Mouse (Mus musculus): ENCODE measurements at regions not wholly inside any gene's neighbourhood (a gene's known extent, or its start where the extent isn't known, plus 50 kb on each side); places are given as distances from the start of the nearest gene placed in this dataset.

DNA sequence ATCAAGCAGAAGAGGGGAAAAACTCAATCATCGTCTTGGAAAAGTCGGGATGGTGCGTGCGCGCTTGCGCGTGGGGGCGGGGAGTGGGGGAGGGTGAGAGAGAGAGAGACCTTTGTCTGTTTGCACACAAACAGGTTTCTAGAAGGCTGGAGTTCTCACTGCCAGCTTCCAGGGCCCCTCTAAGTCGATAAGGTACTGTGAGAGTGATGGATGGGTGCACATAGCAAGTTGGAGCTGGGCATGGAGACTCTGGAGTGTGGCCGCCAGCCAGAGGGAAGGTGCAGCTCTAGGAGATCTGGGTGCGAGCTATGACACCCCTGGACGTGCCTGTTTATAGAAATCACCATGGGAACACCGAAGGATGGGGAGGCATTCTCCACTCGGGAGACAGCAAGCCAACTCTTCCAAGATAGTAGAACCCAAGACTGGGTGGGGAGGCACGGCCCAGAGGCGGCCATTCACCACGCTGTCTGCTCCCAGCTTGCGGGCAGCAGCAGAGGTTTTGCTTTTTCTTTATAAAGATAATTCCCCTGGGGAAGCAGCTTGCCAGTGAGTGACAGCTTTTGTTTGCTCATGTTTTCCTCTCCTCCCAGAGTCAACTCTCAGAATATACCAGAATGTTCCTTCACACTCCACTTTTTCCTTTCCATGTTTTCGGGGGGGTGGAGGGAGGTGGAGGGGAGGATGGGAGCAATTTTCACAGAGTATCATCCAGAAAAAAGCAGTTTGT lies 128.0 kb upstream of the Zfp703 start:
- ATAC-seq, result no peak

DNA sequence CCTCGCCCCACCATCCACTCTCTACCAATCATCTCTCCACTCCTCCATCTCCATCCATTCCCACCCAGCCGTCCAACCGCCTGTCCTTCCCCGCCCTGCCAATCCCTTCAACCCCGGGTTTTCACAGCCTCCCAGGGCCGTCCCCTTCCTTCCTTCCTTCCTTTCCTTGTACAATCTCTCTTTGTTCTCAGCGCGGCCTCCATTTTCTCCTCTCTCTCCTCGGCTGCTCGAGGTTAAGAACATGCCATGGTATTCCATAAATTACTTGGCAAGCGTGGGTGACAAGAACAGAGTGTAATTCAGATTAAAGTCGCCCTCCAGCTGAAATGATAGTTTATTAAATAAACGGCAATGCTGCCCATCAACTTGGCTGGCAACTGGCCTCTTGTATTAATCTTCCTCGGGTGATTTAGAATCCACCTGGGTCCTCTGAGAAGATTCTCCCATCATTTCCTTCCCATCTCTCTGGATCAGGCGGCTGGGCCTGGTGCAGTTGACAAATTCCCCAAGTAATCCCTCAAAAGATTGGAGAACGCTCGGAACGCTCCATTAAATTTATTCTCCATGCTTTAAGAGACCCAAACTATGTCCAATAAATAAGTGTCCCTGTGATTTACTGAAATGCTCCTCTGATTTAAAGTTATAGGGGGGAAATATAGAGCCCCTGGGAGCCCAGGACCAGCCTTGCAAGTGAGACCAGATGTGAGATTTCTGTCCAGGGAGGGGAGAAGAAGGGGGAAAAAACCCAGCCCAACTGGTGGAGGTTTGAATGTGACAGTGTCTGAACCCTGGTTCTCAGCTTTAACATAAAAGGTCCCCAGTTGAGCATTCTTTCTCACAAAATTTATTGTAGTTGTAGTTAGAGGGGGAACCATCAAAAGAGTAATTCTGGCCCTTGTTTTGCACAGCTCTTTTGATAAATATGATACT lies 125.0 kb upstream of the Zfp703 start:
- ATAC-seq, result no peak

DNA sequence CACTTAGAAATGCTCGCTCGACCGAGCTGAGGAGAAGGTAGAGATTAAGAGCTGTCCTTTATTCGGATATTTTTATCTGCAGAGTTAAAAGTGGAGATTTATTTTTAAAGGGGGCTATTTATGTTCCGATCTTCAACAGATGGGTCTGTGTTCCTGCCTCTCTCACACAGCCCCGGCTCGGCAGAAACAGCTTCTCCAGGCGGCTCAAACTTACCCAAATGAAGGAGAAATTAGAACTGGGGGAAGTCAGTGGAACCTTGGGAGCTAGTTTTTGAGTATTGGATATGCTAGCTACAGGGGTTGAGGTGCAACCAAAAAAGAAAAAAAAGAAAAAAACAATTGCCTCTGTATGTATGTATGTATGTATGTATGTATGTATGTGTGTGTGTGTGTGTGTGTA lies 124.2 kb upstream of the Zfp703 start:
- no peak for ATAC-seq

DNA sequence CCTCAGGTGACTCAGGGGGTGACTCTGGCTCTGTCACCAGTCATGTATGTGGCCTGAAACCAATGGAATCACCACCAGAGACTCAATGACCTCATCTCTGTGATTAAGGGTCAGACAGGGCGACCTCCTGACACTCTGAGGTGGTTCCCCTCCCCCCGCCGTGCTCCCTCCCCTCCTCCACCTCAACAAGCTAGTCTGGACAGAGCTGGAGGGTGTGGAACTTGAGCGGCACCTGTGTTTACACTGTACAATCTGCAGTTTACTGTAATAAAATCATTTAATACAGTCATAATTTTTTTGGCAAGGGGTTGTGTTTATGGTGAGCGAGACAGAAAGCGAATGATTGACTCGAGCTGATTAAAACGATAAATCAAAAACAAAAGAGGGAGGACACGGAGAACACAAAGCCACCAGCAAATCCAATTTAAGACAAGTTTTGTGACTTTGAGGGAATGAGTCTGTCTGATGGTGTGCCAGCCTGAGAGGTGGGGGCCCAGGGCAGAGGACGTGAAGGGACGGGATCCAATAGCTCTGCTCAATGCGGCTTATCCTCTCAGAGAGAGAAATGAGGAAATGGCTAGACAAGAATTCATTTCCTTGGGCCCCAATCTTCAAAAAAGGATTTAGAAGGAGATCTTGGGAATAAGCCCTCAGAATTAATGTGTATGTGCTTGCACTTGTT lies 122.4 kb upstream of the Zfp703 start:
- ATAC-seq, result no peak

DNA sequence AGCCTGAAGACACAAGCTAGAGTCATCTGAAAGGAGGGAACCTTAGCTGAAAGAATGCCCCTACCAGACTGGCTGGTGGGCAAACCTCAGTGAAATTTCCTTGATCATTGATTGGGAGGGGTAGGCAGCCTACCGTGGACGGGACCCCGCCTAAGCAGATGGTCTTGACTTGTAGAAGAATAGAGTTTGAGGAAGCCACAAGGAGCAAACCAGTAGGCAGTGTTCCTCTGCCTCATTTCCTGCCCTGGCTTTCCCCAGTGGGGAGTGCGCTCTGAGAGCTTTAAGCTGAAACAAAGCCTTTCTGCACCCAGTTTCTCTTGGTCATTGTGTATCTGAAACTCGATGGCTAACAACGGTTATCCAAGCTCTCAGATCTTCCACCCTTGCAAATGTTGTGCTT lies 121.9 kb upstream of the Zfp703 start:
- ATAC-seq, result no peak

DNA sequence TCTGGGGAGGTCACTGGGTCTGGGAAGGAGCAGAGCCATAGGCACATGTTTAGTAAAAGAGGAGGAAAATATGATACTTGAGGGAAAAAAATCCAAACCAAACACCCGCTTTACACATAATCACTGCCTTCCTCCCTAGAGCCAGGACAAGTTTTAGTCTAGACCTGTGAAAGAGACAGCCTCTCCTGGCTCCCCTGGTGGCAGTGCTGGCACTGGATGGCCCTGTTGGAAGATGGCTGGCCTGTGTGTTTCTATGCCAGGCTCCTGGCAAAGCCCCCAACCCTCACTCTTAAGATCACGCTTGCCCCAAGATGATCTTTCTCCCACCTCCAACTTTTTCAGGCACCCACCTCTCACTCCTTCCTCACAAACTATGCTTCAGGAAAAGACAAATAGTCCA lies 112.6 kb upstream of the Zfp703 start:
- ATAC-seq, result no peak

DNA sequence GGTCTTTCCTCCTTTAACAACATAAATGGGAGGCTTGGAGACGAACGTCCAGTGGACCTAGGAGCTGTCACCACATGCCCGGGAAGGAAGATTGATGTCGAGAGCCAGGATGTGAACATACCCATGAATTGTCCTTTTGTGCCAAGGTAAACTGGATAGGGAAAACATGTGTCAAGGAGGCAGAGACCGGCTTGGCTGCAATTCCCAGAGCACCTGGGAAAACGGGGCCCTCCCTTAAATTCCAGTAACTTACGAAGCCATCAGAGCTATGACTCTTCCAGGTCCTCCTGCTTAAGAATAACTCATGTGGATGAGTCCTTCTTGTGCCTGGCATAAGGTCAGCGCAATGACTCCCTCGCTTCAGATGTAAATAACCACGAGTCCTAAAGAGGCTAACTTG lies 112.2 kb upstream of the Zfp703 start:
- no peak for ATAC-seq

DNA sequence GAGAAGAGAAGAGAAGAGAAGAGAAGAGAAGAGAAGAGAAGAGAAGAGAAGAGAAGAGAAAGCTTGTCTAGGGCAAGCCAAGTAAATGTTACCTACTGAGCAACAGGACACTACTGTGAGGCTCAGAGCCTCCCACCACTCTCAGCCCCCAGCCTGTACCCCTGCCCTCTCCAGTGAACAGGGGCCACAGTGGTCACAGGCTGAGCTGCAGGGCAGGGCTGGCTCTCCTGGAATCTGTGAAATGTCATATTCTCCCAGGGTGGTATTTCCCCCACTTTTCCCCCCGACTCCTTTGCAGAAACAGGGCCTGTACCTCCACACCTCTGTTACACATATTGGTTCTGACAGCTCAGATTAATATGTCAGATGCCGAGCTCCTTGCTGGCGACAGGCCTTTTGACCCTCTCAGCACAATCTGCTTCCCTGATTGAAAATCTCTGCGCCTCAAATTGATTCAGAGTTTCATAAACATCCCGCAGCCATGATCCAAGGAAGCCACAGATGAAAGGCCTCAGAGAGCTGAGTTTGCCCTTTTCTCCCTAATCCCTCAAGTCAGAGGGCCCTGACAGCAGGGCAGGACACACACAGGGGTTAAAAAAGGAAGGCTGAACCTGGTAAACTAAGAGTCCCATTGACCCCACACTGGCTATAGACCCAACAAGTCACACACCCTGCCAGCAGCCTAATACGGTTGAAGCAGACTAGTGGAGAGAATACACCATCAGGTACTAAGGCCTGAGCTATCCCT lies 108.8 kb upstream of the Zfp703 start:
- ATAC-seq, result no peak

DNA sequence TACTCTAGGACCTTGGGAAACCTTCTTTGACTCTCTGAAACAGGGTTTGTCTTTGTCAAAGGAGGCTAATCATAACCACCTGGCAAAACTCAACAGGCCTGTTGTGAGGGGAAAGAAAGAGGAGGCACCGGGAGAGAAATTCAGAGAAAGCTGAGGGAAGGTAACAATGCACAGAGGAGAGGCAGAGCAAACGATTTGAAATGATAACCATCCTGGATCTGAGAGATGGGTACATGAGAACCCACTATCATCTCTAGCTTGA lies 108.3 kb upstream of the Zfp703 start:
- no peak for ATAC-seq

DNA sequence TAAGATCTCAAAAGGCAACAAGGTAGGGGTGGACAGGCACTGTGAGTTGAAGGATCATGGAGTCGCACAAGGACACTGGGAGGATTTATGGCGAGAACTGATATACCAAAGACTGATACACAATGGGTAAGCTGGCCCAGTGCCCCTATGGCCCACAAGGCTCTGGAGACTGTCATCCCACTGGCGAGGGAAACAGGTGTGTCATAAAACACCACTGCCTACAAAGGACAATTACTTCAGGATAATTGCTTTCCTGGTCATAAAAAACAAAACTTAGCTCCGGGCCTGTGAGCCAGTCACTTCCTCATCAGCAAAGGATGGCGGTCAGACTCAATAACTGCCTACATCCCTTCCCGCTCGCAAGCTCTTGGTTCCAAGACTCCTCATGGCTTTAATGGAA lies 105.3 kb upstream of the Zfp703 start:
- ATAC-seq, result no peak

DNA sequence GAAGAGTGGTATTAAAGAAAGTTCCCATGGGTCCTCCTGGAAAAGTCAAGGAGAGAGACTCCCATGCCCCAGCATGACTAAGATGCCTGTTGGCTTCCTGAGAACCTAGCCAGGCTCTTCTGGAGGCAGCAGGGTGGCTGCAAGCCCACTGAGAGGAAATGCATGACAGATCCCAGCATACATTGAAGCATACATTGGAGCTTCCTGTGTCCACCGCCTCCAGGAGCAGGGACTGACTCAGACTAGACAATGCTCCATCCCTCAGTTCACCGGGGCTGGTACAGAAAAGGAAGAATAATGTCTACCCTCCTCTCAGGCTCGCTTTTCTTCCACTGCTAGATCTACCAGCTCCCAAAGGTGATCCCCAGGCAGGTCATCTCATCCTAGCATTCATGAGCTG lies 104.7 kb upstream of the Zfp703 start:
- no peak for ATAC-seq

DNA sequence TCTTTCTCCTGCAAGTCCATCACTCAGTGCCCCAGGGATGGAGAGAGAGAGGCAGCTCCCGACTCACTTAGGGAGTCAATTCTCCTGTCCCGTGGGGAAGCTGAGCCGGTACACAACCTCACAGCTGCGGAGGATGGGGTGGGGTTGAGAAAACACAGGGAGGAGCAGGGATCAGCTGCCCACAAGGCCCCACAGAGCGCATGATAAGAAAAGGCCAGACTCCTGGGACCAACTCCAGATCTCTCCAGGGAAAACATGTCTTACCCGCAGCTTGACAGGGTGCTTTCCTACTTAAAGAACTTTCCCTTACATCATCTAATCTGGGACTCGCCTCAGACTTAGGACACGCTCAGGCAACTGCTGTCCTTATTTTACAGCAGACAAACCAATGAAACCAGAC lies 104.3 kb upstream of the Zfp703 start:
- ATAC-seq, result no peak

DNA sequence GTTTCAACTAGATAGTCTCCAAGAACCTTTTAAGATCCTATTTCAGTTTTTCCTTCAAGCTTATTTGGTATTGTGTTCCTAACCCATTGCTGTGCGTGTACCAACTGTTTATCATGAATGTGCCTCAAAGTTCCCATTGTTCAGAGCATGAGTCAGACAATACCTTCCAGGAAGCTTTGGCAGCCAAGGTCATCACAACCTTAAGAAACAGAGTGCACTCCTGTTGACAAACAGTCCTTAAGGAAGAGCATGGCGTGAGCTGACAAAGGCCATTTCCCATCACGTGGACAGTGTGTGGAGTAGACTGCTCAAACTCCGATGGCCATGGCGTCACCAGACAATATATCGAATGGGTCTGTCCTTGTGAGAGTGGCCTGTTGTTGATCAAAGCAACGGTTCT lies 96.9 kb upstream of the Zfp703 start:
- no peak for ATAC-seq

DNA sequence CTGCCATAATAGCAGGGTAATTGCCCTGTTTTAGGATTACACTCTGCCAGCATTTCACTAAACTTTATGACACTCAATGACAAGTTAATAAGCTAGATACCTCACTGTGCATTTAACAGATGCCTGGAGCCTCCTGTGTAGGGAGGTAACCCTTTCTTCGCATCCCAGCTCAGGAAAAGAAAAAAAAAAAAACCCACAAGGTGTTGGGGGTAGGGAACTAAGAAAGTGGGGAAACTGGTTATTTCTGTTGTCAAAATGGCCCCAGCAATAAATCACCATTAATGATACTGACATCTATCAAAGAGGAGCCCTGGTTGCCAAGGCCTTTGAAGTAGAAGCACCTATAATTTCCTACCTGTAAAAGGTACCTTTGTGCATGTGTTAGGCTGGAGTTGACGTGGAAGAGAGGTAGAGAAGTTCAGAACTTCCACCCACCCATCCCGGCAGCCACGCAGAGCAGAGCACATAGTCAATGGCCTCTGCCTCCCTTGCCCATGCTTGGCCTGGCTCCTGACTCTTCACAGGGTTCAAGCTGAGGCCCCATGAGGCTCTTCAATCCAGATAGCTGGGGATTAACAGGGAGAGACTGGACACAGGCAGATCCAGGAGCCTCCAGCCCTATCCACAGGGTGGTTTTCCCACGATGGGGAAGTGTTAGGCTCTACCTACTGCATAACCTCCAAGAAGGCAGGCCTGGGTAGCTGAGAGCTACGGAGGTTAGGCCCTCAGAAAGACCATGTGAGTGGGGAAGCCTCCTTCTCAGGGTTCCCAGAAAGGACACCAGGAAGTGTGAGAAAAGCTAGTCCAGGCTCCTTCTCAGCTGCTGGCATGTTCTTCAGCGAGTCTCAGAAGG lies 95.6 kb upstream of the Zfp703 start:
- no peak for ATAC-seq

DNA sequence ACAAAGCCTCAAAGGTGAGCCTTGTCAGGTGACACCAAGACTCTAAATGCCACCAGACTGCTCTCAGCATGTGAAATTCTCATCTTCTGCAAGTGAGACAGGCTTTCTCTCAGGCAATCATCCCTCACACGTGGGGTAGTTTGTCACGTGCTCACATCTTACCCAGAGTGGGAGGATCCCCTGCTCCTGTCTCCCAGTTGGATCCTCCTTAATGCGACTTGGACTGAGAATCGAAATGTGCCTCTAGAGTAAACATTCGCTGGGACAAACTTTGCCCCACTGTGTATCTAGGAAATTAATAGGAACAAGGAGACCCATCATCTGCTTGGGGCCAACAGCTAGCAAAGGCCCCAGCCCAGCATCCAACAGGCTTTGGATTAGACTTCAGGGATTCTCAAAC lies 94.5 kb upstream of the Zfp703 start:
- ATAC-seq, result no peak

DNA sequence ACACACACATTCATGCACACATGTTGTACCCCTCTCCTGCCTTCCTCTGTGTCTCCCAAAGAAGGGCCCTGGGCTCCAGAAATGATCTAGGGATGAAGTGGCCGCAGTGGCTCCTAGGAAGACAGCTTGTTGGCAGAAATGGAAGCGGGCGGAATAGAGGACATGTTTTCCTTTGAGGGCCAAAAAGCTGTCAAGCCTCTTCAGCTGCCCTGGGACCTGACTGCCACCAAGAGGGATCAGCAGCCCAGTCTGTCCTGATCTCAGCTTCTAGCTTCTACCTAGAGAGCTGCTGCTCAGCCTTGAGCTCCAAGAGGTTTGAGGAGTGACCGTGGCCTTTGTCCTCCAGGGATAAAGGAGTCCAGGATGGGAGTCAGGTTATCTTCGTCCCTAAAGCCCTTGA lies 93.8 kb upstream of the Zfp703 start:
- no peak for ATAC-seq

DNA sequence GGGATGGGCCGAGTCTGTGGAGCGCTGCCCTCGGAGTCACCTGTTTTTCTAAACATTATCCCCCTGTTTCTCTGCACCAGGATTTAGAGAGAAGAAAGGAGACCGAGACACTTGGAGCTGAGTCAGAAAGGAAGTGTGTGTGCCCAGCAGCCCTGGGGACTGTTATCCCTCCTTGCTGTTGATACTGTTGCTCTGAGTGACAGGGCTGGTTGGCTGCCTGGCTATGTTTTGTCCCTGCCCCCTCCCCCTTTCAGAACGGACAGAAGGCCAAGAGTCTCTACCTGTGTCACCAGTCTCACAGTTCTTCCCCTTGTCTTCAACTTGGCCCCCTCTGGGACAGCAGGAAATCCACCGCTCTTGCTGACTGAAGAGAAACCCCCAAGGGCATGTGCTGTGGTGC lies 93.4 kb upstream of the Zfp703 start:
- ATAC-seq, result no peak

DNA sequence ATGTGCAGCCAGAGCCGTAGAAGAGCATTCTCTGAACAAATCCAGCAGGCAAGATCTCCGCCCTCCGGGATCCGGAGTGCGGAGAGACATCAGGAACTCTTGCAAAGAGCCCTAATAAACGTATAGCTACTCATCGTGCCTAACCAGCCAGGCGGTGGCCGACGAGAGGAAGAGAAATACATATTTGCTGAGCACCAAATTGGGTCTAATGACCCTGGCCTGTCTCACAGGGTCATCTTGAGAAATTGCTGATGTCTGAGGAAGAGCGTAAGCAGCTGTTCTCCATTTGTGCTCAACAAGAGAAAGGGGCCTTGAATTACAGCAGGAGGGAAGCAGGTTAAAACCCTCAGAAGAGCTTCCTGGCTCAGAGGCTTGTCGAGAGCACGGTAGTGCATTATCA lies 92.8 kb upstream of the Zfp703 start:
- no peak for ATAC-seq

DNA sequence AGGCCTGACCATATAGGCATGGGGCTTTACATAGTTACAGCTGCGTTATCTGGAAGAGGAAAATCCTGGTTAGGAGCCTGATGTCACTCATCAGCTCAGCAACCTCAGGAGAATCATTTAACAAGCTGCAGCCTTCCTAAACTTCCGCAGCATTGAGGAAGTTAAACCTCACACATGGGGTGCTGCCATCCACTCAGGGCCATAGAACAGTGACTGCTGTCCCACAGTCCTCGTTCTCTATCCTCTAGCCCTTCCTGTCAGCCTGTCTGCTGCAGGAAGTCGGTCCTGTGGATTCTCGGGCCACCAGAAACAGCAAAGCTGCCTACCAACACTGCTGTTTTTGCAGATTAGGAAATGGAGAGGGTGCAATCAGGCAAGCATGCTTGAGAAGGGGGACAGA lies 91.8 kb upstream of the Zfp703 start:
- no peak for ATAC-seq

DNA sequence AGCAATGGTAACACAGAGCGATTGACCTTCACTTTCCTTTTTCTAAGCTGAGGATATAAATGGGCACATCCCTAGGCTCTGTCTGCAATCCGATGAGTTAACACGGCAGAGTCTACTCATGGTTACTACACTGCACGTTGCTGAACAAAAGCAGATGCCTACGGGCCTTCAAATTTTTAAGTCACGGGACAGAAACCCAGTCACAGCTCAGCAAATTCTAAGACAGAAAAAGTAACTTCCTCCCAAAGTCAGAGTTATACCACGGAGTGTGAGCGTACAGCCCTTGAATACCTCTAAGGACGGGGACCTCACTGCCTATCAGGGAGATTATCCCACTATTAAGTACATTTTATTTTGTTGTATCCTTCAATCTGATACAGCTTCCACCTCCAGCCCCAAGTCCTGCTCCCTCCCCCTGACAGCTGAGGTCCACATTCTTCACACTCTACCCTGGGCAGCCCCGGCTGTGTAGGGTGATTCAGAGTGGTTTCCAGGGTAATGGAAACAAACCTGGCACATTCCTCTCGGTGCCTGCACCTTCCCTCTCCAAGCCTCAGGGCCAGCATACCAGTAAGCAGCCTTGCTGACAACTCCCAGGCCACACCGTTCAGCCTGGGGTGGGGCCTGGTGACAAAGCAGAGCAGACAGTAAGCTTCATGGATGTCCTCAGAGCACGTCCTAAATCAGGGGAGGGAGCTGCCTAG lies 90.2 kb upstream of the Zfp703 start:
- no peak for ATAC-seq

DNA sequence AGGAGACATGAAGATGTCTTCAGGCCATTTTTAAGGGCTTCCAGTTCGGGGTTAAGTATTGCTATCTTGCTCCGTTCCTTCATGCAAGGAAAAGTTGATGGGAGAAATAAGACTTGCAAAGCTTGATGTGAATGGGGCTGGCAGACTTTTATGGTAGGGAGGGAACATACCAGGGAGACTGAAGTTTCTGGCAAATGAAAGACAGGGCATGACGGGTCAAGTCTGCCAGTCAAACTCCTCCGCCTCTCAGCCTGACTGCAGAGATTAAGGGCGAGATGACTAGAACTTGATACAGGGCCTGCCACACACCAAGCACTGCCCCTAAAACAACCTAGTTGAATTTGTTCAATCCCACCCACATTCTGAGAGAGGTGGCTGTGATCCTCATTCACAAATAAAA lies 89.6 kb upstream of the Zfp703 start:
- no peak for ATAC-seq

DNA sequence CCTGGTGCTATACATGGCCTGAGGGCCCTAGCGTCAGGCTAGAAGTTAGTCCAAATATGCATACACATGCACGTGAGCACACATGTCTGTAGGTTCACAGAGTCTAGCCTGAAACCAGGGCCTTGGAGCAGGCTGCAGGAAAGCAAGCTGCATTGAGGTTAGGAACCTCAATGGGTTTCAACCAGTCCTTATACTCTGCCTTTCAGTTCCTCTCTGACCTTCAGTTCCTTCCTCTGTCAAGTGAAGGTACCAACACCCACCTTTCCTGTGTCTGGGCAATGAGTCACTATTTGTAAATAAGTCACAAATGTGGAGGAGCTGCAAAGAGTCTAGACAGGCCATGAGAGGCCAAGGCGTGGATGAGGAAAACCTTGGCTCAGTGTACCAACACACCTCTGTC lies 89.1 kb upstream of the Zfp703 start:
- no peak for ATAC-seq
